Mouse (Mus musculus) granulocyte monocyte progenitor cell, adult 5-6 weeks (primary cell): ENCODE measurements around the gene Foxa1. TPM values are rescaled to one million over a fixed set of nuclear protein-coding genes. Genes with fewer than 3 reads are reported as not detected.

Experiments used
- ATAC-seq: replicated peaks from 2 replicates; pipeline ENCODE4 v1.8.0; 2016; ENCODE audit warnings: mild to moderate bottlenecking, moderate TSS enrichment, inconsistent platforms; ENCODE audit not compliant: poor library complexity, severe bottlenecking
- total RNA-seq, 2 experiments: library from RNA; stranded (forward) in 1 of 2; stranded (reverse) in 1 of 2; fragments of 200-712, 200-1000 nt in 1 of 2; fragments of >200 nt in 1 of 2; fragmentation: Nextera tagmentation in 1 of 2; gene quantifications; 2 replicates each; pipeline ENCODE4 v1.2.3; 2014 to 2017

Gene Foxa1
- total RNA-seq, 2 experiments from 2014 or later = not detected

DNA sequence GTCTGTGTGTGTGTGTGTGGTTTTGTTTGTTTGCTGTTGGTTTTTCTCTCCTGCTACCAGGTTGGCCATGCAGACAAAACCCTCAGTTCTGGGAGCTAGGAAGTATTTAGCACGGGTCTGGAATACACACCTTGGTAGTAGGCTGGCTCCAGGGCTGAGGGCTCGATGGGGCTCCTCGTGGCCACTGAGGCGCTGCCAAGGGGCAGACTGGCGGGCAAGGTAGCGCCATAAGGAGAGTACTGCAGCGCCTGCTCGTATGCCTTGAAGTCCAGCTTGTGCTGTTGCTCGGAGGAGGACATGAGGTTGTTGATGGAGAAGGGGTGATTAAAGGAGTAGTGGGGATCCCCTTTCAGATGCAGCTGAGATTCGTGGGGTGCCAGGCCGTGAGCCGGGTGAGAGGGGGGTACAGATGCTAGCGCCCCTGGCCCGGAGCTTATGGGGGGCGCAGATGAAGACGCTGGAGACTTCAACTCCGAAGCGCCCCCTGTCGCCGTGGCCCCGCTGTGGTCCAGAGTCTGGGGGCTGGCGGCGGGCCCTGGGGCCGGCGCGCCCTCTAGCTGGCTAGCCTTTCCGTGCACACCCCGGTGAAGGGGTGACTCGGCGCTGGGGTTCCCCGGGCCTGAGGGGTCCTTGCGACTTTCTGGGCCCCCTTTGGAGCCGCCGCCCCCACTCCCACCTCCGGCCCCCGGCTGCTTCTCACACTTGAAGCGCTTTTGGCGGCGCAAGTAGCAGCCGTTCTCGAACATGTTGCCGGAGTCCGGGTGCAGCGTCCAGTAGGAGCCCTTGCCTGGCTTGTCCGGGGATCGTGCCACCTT is 4.6 kb downstream of the Foxa1 start:
- ATAC-seq = 0 out of 2 replicates have a peak, but pooled peaks have one; percentile 18

DNA sequence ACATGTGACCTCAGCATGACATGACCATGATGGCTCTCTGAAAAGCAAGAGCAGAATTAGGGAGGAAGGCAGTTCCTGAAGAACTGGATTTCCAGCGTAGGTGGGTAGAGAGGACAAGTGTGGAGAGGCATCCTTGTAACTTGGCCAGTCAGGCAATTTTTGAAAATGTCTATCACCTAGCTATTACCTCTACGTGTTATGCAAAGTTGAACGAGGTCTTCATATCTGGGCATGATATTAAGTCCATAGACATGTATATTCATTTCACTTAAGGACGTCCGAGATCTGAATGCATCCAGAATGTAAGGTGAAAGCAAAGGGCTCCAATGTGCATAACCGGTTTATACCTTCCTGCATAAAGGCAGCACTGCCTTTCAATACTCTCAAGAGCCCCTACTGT is 5.6 kb downstream of the Foxa1 start:
- ATAC-seq = no peak

DNA sequence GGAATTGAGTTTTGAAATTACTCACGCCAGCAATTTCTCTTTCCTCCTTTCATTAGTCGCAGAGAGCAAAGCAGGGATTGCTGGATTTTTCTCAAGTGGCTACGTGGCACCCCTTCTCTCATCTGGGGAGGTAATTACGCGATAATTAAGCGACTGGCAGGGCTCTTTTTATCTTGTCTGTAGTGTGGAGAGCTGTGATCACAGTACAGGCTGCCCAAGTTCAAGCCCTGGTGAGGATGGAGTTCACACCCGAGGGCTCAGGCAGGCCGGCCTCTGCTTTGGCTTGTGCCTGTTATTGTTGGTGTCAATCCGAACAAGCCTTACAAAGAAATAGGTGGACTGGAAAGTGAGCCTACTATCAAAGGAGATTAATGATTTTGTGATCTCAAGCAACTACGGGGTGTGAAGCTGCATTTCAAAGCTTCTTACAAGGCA is 7.1 kb downstream of the Foxa1 start:
- no peak for ATAC-seq

DNA sequence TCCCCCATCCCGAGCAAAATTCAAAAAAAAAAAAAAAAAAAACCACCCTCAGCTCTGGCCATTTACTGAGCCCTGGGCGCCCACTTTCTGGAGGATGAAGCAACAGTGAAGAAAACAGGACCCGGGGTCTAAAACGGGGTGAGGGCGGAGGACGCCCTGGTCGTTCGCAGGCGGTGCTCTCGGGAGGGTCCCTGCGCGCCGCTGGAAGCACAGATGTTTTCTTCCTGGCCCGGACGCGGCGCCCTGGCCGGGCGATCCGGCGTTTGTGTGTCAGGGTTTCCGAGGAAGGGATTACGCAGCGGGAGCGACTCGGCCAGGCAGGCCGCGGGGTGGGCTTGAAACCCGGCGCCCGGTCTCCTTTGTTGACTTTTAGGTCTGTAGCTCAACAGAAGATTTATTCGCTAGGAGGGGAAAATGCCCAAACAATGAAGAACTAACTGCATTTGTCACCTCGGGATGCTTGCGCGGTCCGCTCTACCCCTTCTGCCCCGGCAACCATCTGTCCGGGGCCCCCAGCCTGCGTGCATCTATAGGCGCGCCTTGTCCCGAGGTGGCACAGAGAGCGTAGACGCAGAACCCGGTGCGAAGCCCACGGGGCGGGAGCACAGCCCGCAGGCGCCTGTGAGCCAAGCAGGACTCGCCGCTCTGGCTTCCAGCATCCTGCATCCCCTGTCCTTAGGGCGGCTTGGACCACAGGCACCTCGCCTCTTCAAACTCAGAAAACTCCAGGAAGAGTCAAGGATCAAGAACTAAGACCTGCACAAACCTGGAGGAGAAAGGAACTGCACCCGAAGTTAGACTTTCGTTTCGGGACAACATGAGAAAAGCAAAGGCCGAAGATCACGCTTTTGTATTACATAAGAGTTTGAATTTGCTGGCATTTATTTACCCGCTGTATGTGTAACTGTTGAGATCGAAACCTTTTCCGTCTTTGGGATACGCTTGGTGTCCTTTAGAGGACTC is 7.8 kb downstream of the Foxa1 start:
- 0 out of 2 replicates have a peak, but pooled peaks have one; percentile 30 for ATAC-seq

DNA sequence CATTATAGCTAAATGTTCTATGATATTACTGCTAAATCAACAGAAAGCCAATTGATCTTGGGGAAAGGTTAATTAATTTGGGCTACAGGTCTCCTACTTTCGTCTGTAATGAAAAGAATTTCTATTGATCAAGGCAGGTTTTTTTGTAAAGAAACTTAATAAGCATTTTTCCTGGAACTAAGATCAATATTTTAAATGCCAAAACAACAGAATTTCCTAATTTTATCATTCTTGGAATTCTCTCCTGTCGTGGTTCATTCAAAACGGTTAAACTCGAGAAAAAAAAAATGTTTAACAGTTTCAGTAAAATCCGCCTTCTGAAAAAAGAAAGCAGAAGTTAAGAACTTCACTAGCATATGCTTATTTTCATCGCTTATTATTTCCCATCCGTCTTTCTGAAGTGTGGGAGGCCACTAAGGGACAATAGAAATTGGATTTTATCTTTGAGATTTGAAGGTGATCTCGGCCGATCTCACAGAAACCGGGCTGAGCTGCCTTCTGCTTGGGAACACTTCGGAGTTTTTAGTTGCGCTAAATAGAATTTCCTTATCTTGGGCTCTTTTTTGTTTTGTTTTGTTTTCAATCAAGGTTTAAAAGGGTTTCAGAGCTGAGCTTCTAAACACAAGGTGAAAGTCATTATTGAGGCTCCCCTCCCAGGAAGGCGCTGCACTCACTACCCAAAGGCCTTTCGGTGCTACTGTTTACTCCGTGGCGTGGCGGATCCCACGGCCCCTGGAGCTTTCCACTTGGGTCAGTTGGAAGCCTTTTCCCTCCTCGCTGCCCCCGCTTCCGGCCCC is 8.7 kb downstream of the Foxa1 start:
- ATAC-seq = no peak

DNA sequence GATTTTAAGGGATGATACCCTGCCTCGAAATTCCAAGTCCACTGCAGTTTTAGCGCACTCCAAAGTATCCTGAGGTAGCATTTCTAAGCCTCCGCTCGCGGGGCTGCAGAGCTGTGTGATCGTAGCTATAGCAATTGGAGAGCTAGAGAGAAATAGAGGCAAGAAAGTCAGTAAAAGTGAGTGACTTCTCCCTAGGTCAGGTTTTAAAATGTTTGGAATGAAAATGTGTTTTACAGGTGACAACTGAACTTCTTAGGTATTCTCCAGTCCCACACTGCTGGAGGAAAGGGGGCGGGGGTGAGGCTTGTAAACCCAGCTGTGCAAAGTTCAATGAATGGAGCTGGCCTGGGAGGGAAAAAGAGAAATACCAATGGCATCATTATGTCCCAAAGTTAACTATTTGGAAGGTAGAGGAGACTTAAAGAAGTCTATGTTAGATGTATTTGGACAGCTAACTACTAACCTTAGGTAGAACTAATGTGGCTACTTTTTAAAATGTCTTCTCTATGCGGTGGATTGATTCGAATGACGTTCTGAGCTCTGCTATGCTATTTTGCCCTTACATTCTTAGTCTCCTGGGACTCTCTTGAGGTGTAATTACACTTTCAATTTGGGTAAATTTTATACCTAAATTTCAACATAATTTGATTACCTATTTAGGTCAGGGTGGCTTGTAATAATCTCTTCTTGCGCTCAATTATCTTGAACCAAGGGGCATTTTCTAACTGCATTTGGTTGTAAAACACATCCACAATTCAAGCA is 9.6 kb downstream of the Foxa1 start:
- ATAC-seq = no peak

DNA sequence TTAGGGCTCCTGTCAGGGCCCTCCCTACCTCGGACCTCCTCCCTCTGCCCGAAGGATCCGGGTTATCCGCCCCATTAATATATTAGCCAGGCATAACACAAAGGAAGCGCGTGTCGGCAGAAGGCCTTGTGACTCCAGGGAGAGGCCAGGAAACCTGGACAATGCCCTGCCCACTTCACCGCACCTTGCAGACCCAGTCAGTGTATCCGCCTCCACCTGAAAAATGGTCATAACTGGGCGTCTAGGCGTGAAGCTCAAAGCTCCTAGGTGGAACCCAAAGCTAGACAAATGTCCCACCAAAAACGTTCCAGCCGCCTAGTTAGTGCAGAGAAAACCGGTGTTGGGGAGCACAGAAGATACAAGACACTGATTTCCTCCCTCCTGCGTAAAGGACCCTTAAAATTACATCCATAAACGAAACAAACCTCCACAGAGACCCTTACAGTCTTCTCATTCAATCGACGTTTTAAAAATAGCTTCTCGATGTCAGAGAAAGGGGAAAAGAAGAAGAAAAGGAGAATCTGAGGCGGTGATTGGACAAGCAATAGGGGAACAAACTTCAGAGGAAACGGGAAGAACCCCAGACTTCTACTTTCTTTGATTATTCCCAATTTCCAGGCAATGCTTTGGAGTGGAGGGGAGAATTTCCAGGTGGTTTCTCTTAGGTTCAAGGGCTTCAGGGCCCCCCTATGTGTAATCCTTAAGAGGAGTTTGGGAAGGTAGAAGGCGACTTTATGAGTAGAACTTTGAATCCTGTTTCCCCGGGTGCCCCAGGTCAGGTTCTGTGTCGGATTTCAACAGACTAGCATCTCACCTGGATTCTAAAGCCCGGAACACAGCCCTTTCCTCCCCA is 10.4 kb downstream of the Foxa1 start:
- no peak for ATAC-seq

DNA sequence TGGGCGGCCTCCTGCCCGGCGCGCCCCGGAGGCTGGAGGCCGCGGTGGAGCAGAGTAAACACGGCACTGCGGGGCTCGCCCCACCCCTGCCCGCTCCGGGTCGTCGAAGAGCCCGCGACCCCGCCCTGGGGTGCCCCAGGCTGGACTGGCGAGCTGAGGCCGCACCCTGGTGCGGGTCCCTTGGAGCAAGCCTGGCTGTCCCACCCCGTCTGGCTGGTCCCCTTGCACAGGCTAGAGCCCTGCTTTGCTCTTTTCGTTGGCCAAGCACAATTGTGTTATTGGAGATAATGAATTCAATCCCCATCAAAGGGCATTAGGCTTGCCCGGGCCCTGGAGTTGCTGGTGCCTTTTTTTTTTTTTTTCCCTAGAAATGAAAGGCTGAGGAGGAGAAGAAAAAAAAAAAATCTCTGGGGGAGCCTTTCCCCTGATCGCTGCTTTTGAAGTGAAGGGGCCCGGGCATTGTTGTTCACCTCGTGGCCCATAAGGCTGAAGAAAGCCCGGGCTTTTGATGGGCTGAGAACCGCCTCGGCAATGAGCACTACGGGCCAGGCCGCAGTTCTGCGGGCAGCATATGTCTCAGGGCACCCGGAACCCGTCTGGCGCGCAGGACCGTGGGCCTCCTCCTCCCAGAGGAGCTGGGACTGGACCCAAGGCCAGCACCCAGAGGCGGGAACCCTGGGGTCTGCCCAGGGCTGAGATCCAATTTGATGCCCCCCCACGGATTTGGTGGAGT is 11.7 kb downstream of the Foxa1 start:
- ATAC-seq = no peak

DNA sequence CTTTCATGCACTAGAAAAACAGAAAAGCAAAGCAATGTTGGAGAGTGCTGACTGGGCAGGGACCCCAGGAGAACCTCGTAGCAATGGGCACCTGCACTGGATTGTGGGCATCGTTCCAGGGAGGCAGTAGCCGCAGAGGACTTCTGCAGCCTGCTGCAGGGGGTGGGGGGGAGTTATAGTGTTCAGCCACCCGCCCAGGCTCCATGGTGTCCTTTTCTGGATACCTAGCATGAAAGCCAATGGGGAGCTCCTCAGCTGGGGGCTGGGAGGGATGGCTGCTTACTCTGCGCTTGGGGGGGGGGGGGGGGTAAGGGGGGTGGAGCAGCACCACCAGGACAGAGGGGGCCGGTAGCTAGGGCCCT is 12.2 kb downstream of the Foxa1 start:
- no peak for ATAC-seq

DNA sequence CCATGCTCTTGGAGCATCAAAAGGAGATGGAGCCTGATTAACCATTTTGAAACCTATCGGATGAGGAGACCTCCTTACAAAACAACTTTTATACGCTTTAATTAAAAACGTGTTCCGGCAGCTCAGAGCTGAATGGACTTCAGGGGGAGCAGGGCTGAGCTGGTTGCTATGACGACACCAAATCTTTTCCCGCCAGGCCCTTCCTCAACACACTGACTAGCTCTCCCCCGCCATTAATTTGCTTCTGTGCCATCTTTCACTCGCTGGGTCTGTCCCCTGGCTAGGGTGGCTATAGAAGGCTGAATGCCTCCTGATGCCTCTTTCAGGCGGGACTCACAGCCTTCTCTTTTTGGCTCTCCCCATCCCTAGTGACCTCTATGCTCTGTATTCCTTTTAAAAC is 16.2 kb downstream of the Foxa1 start:
- ATAC-seq = no peak

DNA sequence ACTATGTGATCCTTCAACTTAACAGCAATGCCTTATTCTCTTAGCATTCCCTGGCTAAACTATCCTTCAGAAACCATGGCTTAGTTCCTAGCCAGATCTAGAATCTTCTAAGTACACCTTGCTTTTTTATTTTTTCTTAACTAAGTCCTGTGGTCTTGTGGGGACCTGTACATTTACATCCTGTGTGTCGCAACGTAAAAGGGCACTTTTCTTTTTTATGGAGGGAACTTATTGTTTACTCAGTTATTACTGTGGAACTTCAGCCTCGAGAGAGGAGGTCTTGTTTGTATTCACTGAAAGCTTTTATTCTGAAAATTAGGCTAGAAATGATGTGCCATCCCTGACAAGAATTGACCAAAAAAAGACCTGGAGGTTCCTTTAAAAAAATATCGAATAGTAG is 18.4 kb downstream of the Foxa1 start:
- ATAC-seq = no peak

DNA sequence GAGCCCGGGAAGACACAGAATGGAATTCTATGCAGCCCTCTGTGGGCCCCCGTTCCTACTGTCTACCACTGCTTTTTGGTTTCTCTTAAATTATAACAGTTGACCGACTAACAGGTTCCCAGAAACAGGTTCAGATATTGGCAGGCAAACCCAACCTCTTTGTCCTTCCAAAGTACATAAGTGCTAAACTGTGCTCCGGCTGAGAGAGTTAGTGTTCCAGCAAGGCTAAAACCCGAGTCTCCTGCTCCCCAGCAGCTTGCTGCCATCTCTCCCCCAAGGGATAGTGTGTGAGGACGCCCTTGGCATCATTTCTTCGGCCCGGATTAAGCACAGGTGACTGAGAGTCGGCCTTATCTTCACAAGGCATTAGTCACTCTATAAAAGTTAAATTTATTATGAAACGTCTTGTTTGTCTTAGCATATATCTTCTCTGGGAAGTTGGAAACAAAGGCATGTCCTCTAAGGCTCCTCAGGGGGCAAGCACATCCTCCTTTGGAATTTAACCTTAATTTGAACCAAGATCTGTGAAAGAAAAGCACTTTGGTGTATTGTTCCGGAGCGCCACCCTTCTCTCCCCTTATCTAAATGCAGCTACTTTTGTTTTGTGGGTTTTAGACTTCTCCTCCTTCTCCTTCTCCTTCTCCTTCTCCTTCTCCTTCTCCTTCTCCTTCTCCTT is 30.9 kb downstream of the Foxa1 start:
- no peak for ATAC-seq

DNA sequence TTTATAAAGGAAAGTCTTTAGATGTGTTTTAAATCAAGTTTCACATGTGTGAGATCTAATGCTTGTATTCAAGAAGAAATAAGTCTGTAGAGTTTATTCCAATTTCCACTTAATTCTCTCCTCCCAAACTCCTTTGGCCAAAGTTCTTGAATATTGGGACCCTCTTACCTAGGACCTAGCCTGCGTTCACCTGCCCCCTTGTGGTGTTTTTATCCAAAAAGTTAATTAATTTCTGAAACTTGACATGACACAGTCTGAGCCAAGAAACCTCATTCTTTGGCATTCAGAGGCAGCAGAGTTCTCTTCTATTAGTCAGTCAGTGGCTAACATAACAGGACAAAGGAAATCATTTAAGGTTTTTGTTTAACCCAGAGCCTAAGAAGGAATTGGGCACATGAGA is 32.2 kb downstream of the Foxa1 start:
- ATAC-seq = no peak

DNA sequence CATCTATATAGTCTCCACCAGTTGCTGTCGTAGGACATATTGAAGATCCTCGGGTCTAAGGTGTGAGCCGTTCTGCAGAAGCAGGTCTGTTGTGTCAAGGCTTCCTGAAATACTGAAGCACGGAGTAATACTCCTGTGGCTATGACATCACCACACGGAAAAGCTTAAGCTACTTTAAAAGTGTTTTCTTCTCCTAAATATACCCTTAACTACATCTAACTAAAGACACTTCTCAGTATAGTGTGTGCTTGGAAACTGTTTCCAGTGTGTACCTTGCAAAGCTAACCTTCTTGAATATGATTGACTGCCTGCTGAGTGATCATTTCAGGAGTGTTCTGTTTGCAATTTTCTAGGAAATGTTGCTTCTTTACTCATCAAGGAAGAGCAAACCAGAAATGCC is 35.2 kb downstream of the Foxa1 start:
- ATAC-seq = no peak

DNA sequence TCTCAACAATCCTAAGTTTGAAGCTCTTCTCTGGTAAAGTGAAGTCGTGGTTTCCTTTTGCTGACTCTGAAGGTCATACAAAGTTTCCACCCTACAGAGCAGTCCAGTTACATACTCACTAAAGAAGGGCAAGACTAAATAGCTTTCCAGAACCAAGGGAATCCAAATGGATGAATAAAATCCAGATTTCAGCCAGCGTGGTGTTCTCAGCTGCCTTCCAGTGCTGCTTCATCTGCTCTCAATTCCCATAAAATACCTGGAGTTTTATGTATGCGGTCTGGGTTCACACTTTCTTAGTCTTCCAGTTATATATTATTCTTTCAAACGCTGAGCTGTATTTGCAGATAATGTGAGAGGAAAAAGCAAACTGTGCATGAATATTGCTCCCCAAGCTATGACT is 35.6 kb downstream of the Foxa1 start:
- ATAC-seq = no peak

DNA sequence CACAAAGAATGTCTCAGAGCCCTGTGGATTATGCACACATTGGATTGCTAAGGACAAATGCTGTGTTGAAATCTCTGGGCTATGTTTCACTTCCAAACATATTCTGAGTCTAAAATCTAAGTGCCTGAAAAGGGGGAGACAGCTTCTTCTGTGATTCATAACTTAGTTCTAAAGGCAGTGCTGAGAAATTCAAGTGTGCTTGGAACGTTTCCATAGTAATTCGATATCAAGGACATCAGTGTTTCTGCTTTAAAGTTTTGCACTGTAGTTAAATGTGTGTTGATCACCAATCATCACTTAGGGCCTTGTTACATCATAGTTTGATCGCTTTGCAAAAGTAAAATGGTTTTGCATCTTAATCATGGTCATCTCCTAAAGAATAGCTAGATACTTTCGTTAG is 37.0 kb downstream of the Foxa1 start:
- no peak for ATAC-seq

DNA sequence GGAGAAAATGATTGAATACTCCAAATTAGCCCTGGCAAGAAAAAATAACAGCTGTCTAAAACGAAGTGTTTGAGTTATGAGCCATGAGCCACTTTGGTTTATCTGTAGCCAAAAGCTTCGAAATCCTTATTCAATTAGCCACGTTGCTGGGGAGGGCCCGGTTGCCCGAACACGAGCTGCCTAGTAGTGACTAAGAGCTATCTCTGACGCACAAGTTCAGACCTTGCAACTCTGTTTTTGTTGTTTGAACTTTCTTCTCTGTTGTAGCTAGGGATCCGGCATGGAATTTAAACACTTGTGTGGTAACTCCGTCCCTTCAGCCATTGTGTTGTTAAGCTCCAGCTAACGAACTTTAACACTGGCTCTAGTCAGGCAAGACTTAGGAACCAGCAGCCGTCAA is 37.8 kb downstream of the Foxa1 start:
- ATAC-seq = no peak

DNA sequence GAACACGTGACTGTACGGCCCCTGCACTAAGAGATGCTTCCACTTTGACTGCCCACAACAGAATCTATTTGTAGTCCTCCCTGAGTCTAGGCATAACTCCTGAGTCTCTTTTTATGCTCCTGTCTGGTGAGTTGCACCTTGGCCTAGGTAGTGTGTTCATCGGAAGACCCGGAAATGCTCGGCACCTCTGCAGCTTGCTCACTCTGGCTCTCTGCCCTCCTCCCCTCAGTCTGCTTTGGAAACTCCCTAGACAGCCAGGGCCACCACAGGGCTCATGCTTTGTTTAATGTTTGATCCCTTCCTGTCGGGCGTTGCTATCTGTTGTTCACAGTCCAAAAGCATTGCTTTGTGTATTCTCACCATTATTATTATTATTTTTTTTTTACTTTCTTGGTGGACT is 41.4 kb downstream of the Foxa1 start:
- ATAC-seq = no peak
